Mouse (Mus musculus) C2C12 (cell line): ENCODE results near the gene Atp1a1.

ENCODE experiments used
- CEBPB ChIP-seq: IDR thresholded peaks from one replicate; pipeline ENCODE4 v1.6.1; 2011; ENCODE audit warnings: low read depth, mild to moderate bottlenecking, control low read depth, moderate library complexity
- CTCF ChIP-seq: IDR thresholded peaks from one replicate; pipeline ENCODE4 v1.5.1; 2011; ENCODE audit not compliant: control insufficient read depth, insufficient read depth, insufficient read length
- MAX ChIP-seq: IDR thresholded peaks from one replicate; pipeline ENCODE4 v1.6.1; 2011; ENCODE audit warnings: mild to moderate bottlenecking, control low read depth
- MYOD1 ChIP-seq: IDR thresholded peaks from one replicate; pipeline ENCODE4 v1.6.1; 2011; ENCODE audit warnings: low read depth; ENCODE audit not compliant: control insufficient read depth, insufficient read length
- MYOG ChIP-seq: IDR thresholded peaks from one replicate; pipeline ENCODE4 v1.6.1; 2011; ENCODE audit not compliant: control insufficient read depth, insufficient read length; ENCODE audit errors: extremely low read depth
- USF1 ChIP-seq: IDR thresholded peaks from one replicate; pipeline ENCODE4 v1.6.1; 2011; ENCODE audit warnings: low read depth, mild to moderate bottlenecking, control low read depth, moderate library complexity

- TF ChIP-seq CTCF (no peak), MYOG (no peak), CEBPB (no peak), MAX (no peak), USF1 (no peak), MYOD1 (no peak)
Measured at GRCm38 (mm10) chr3:101570747-101571514, 33.6 kb downstream of the Atp1a1 start.
